Mouse (Mus musculus) mesoderm, embryonic 11.5 days (tissue): ENCODE results near the gene D17Wsu92e.
A peak's percentile ranks its signal among the peaks of the same experiment; 100 is the strongest.

Experiments used
- DNase-seq: peaks from one replicate; pipeline ENCODE4 v3.0.0-alpha.2; 2012; ENCODE audit warnings: low read depth, low spot score

Gene D17Wsu92e

DNA sequence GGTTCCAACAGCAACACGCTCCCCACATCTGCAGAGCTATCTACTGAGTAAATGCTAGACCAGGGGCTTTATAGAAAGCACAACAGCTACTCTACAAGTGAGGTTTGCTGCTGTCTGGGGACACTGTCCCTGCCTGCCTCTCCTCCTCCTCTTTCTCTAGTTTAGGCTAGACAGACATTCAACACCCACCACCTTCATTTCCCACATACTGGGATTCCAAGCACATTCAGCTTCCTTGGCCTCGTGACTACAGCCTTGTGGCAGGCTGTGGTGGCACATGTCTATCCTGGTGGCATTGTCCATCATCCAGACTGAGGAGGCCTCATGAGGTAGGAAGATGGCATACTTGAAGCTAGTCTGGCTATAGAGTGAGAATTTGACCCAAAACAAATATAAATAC lies 29.5 kb downstream of the D17Wsu92e start:
- no peak for DNase-seq

DNA sequence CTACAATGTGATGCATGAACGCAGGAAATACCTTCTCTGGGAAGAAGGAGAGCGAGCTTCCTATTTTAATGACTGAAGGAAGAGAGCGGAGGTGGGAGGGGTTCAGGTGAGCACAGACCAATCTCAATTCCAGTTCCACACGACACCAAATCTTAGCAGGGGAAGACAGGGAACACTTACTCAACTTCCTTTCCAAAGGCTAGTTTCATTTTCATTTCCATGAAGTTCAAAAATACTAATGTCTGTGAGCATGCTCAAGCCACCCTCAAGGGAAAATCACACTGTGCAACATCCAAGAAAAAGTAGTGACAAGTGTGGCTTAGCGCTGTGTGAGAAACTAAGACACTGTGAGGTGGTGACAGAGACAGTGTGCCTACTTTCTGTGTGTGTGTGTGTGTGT lies 30.4 kb downstream of the D17Wsu92e start:
- DNase-seq, result no peak

DNA sequence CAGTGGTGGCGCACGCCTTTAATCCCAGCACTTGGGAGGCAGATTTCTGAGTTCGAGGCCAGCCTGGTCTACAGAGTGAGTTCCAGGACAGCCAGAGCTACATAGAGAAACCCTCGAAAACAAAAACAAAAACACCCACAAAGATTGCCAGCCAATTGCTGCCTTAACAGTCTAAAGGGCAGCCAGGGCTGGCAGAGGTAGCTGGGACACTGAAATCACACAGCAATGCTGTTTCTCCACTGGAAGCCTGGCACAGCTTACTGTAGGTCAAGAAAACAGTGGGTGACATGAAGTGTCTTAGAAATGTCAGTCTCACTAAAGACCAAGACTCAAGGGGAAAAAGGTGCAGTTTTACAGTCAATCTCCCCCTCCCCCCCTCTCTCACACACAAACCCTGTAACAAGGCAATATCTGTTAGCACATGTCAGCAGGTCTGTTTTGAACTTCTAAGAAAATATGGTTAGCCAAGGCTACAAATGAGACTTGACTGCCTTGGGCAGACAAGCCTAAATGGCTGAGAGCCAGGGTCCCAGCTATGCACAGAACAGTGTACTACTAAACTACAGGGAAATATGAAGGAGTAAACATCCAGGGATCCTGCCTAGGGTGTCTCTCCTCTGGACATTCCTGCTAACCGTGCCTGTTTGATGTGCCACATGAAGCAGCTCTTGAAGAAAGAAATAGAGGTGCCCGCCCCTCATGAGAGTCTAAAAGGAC lies 31.8 kb downstream of the D17Wsu92e start:
- no peak for DNase-seq

DNA sequence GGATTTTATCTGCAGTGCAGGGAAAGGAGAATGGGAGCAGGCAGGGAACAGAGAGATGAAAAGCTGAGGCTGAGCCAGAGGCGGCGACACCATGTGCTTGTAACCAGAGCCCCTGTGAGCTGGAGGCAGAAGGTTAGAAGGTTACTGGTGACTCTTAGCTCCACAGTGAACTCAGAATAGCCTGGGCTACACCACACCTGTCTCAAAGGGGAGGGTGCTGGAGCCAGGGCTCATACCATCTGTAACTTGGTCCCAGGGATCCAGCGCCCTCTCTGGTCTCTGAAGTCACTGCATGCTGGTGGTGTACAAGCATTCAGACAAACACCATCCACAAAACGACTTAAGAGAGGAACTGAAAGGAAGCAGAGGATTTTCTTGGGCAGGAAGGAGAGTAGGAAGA lies 36.9 kb downstream of the D17Wsu92e start:
- no peak for DNase-seq

DNA sequence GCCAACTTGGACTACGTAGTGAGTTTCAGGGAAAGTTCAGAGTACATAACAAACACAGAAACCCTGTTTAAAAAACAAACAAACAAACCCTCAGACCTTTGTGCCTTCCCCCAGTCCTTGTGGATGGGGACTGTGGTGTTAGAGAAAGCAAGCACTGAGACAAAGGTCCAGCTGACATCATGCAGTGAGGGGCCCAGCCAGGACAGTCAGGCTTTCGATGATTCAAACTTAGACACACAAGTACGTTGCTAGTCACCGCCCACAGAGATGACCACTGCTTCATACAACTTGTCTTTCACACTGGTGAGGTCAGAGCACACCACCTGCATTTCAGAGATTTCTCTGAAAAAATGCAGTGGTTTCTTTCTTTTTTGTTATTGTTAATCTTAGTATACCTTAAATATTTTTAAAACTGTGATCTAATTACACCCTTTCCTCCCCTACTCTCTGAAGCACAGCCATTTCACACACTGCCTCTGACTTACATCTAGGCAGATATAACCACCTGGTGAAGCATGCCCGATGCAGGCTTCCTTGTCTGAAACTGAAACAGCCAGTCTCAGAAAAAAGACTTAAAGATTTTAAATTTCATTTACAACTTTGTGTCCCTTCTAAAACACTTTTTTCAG lies 39.3 kb downstream of the D17Wsu92e start:
- no peak for DNase-seq

DNA sequence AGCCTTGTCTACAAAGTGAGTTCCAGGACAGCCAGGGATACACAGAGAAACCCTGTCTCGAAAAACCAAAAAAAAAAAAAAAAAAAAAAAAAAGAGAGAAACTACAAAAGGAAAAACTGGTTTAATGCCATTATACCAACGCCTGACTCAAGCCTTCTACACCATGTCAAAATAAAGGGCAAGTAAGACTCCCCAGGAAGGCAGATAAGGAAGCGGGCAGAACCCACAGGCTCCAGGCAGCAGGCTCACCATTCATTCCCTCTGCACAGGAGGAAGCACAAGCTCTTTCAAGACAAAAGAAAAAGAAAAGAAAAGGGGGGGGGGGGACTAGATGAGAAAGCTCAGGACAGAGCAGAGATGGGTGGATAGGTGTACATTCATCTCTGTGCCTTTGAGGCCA lies 40.7 kb downstream of the D17Wsu92e start:
- no peak for DNase-seq

DNA sequence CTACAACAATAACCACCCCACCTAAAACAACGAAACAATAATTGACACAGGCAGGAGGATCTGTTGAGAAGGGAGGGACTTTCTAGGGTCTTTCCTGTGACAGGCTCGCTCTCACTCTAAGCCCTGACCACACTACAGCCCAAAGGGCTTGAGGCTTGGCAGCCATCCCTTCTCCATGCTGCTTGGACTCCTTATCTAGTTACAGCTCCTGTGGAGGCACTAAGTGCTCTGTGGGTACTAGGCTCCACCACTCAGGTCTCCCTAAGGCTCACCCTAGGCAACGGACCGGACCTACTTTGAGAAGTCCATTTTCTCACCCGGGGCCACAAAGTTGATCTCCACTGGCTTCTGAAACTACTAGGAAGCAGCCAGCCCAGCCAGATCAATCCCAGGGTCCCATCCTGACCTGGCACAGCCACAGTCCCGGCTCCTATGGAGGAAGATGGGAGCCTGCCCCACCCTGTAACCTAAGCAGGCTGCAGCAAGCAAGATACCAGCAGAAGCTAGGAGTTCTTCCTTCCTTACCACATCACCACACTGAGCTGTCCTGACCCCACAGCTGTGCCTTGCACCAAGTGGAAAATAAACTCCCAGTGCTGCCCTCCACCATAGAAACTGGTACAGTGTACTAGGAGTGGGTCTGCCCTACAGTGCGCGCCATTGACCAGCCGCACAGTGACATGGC lies 41.6 kb downstream of the D17Wsu92e start:
- DNase-seq, result no peak

DNA sequence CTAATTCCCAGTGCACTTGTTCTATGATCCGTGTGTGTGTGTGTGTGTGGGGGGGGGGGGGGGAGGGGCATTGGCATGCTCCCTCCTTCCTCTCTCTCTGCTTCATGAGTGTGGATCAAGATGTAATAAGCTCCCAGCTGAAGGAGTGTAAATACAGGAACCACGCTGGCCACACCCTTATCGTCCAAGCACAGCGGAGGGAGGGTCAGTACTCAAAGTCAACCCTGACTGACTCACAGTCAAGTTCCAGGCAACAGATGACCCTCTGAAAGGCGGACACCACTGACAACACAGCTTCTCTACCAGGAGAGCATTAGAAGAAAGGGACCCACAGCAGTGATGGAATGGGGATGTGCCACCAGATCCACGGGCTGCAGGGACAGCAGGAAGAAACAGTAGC lies 42.6 kb downstream of the D17Wsu92e start:
- no peak for DNase-seq

DNA sequence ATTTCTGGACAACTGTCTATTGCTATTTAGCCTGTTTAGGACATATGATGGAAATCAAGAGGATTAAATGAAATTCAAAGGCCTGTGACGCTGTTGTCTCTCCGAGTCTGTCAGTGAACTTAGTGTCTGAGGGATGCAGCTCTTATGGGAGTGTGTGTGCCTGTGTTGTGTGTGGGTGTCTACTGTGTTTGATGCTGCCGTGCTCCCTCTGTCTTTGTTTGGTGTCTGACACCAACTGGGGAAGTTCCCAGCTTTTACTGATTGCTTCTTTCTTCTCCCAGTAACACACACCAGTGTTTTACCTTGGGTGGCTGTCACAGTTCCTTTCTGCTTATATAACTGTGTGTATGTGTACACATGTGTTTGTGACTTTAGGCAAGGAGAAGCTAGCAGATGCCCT lies 46.2 kb downstream of the D17Wsu92e start:
- no peak for DNase-seq

DNA sequence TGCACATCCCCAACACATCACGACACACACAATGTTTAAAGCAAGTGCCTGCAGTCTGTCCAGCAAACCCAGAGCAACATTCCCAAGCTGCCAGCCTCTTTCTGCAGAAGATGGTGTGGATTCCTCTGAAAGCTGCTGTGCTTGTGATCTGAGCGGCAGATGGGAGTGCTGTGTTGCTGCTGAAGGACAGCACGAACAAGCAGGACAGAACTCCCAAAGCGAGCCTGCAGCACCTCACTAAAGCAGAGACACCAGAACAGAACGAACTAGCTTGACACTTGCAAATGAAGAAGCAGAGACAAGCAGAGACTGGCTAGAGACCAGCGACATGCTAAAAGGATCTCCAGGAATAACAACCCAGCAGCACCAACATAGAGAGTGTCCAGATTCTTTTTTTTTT lies 48.8 kb downstream of the D17Wsu92e start:
- no peak for DNase-seq

DNA sequence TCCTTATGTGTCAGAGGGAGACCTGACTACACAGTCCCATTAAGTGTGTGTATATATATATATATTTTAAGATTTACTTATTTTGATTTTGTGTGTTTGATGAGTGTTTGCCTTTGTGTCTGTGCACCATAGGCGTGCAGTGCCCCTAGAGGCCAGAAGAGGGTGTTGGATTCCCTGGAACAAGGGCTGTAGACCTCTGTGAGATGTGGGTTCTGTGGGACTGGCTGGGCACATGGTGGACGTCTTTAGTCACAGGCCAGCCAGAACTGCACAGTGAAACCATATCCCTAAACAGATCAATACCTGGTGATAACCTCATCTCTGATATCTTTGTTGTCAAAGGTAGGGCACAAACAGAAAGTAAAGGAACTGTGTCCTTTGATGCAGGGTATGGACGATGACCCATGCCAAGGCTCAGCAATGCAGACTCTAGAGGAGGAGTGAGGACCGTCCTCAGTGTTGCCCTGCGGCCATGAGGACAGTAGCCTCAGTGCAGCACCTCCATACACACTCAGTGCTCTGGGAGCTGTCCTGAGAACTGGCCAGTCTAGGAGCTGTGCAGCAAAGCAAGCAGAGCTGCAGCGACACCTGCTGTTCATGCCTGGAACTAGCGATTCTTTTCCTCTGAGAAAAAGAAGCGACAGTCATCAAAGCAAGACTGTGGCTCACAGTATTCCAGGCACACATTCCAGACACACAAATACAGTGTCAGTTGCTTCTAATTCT lies 51.5 kb downstream of the D17Wsu92e start:
- DNase-seq, result peak; percentile 81

DNA sequence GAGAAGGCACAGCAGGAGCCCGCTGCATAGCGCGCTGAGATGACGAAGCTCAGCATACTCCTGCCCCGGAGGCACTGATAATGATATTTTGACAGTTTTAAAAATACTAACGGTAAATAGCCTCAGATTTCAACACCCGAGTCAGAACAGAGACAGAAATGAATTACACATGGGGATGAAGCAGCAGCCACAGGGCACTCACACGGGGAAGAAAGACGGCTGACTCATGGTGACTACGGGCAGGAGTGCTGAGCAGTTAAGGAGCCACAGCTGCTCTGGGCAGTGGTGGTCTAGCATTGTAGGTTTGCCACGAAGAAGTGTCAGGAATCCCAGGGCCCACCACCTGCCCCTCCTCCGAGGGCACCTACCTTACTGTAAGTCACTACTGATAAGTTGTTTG lies 52.9 kb downstream of the D17Wsu92e start:
- DNase-seq, result no peak

DNA sequence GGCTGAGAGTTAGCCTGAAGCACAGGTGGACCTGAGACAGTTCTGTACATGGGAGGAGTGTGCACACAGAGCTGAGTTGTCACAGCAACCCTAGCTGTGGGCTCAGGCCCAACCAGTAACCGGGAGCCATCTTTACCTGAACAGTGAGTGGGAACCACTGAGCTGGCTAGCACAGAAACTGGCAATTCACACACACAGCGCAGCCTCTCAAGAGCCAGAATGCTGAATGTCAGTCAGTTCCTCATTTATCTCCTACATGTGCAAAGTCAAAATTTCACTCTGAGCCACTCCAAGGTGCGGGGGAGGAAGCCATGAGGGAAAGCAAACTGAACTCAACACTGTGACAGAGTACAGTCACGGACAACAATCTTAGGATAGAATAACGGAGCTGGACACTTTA lies 53.3 kb downstream of the D17Wsu92e start:
- DNase-seq, result no peak

DNA sequence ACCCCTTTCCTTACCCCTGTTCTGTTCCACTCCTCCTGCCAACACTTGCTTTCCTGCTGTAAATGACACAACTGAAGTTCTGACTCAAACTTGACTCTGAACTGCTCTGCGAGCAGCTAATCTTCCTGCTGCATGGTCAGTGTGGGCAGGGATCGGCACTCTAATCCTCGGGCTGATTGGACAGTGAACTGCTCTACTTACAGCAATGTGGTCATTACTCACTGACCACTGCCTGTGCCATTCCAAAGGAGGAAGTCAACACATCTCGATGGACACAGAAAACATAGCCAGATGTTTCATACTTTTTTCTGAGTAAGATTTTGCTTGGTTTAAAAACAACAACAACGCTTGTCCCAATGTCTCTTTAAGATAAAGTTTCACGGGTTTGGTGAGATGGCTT lies 55.4 kb downstream of the D17Wsu92e start:
- no peak for DNase-seq

DNA sequence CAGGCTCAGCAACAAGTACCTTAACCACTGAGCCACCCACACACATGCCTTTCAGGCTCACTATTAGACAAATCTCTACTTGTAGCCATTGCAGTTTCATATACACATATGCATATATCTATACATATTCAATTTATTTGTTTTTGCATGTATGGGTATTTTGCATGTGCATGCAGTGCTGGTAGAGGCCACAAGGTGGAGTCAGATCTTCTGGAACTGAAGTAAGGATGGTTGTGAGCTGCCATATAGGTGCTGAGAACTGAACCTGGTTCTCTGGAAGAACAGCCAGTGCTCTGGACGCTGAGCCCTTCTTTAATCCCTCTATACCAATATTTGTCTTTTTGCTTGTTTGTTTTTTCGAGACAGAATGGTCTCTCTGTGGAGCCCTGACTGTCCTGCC lies 56.0 kb downstream of the D17Wsu92e start:
- no peak for DNase-seq

DNA sequence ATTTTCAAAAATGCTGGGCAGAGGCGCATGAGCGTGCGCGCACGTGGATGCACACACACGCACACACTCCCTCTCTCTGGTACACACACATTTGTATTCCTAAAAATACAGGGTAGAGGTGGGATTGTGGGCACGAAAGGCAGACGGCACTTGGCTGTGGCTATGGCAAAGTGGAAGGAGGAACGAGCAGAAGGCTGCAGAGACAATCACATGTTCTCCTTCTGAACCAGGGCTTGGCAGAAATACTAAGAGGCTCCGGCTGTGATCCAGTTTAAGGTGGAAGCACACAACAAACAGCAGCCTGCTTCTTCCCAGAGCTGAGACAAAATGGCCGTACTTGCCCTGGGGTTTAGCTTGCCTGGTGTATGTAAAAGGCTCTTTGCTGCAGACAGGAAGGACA lies 57.6 kb downstream of the D17Wsu92e start:
- no peak for DNase-seq

DNA sequence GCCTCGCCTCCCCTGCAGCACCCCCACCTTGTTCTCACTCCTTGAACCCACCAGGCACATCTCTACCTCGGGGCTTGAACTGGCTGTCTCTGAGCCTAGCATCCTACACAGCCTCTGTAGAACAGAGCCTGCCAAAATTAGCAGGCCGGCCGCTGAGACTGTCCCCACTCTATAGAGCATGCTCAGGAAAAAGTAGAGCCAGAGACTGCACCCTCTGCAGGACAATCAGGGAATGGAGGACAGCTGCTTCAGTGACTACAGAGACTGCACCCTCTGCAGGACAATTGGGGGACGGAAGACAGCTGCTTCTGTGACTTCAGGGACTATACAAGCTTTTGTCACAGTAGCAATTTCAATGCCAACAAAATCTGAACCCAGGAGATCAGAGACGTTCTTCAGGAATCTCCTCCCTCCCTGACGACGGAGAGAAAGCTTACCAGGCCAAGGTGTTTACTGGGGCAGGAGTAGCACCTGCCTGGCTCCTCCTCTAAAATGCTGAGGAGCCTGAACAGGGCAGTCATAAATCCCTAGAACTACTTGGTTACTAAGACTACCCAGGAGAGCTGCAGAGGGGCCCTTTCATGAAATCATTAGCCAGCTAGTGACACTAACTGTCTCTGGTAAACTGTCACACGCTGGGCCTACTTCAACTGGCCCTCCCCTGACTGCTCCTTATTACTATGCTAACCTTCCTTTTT lies 58.7 kb downstream of the D17Wsu92e start:
- DNase-seq, result peak; percentile 79

DNA sequence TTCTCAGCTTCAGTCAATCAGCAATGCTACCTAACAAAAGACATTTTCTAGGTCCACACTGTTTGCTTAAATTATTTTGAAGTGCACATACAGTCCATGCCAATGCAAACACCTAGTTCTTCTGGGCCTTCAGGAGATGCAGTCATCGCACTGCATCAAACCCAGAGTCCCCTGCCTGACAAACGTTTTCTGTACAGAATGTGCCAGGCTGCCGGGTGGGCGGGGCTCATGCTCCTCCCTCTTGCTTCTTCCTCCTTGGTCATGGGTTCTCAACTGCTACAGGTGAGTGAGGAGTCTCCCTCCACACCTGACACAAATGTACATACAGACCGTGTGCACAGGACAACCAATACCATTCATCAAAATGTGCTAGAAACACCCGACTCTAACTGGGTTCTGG lies 60.3 kb downstream of the D17Wsu92e start:
- DNase-seq, result no peak

DNA sequence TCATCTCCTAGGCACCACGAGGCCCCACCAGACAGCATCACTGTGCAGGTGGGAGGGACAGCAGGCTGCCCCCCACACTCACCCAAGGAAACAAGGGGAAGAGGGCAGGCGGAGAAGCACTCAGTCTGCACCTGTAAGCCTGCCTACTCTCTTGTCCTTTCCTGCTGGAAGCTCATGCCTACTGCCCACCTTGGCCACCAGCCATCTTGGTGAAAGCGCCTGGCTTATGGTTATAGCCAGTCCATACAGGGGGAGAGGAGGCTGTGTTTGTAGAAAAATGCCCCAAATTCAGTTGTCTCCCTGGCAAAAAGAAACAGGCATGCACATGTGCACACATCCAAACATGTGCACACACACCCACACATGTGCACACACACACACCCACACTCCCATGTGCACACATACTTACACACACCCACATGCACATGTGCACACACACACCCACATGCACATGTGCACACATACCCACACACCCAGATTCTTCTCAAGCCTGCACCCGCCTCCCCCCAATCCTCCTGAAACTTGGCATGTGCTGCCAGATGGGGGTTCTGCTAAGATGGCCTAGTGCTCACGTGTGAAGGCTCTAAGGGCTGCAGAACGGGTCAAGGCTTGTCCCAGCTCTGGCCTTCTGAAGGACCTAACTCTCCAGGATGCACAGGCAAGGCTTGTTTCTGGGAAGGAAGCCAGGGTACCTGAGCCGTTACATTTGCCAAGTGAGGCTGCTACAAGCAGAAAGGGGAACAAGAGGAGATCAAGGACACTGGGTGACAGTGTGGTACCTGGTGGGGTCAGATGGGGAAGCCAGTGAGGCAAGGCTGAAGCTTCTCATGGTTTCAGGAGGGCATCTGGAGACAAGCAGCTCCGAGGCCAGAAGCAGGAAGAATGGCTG lies 68.9 kb downstream of the D17Wsu92e start:
- no peak for DNase-seq

DNA sequence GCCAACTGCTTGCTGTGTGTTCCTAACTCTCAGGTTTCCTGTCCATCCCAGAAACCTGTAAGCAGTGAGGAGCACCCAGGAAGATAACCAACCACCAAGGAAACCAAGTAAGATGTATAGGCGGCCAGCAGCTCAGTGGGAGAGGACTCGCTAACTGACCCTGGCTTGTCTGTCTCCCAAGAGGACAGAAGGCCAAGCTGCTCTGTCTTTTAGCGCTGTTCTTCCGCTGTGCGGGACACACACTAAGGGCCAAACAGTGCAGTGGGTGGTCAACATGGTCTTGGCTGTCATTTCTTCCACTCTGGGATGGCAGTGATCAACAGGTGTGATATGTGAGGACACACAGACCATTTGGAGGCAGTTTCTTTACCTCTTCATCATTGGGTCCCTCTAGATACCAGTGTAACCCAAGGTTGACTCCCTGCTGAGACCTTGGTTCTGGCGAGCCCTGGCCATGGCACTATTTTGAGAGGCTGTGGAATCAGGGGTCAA lies 70.0 kb downstream of the D17Wsu92e start:
- no peak for DNase-seq

DNA sequence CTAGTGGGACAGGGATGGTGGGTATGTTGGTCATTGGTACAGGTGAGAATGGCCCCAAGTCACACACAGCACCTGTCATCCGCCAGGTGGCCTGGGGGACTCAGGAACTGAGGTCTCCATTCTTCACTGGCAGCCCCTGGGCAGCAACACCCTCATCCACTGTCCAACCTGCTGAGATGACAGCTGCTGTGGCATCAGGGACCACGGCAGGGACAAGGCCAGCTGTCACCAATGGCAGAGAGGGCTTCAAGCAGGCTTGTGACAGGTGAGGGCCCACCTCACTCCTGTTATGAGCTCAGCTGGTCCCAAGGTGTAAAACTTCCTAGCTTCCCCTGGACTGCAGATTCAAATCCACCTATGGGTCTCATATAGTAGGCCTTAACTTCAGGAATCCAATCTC lies 72.3 kb downstream of the D17Wsu92e start:
- DNase-seq, result no peak
